Mouse (Mus musculus) olfactory bulb, adult 2 months (tissue): Measurements from ENCODE around the gene Creb3l1.

Source experiments
- CTCF ChIP-seq: fragments of 200-500 bp; IDR thresholded peaks from 2 replicates; pipeline ENCODE4 v1.5.1; 2012; ENCODE audit warnings: low read depth, mild to moderate bottlenecking, low read length, moderate library complexity; ENCODE audit not compliant: insufficient read depth
- POLR2A ChIP-seq: fragments of 200-500 bp; IDR thresholded peaks from 2 replicates; pipeline ENCODE4 v1.6.1; 2012; ENCODE audit warnings: mild to moderate bottlenecking, low read depth, low read length, moderate library complexity; ENCODE audit not compliant: insufficient read depth

DNA sequence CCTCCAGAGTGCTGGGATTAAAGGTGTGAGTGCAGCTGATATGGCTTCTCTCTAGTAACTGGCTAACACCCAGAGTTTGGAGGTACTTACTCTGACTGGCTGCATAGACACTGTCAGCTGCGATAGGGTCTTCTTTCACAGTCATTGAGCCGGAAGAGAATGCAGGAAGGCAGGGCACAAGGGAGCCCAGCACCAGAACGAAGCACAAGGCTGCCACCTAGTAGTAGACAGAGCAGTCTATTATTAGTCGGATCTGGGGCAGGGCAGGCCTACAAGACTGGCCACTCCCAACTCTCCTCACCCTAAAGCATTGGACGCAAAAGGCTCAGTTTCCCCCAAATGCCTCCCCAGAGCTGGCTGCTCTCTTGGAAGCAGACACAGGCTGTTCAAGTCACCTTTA, 38.2 kb downstream of the Creb3l1 start:
- TF ChIP-seq CTCF (no peak), POLR2A (no peak)
